Mouse (Mus musculus) T-cell, adult 2 months (primary cell): Measurements from ENCODE around the gene Vmn1r68.

ENCODE experiments used
- DNase-seq: peaks from one replicate; pipeline ENCODE4 v3.0.0; 2022; ENCODE audit warnings: low spot score

The Vmn1r68 gene

DNA sequence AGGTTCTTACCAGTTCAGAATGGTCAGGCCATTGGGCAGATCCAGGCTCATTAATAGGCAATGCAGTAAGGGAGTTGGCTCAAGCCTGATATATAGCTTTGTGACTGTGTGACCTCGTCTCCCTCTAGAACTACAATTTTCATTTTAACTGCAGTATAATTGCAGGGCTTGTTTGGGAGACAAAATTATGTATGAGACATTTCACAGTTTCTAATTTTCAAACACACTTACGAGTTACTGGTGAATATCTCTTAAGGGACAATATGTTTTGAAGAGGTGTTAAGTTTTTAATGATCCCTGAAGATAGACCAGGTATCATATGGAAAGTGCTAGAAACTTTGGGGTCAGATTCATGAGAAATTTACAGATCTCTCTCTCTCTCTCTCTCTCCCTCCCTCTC, at the start of gene Vmn1r68:
TSS of gene Vmn1r68 (minus strand) at position 101 of the 400 bp plus-strand sequence.
- DNase-seq = no peak

DNA sequence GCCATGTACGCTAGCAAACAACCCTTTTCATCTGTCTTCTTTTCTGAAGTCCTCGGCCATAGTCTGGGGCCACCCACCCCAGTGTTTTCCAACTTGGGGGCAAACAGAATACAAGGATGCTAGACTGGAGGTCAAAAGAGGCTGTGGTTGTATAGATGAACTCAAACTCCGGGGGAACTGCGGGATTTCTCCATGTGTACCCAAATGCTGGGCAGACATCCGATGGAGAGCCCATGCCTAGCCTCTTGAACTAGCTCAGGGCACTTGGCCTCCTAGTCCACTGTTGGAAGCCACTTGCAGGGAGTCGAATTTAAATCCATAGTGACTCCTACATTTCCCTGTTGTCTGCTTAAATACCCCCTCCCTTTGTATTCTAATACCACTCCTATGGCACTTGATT, 62.7 kb downstream of the Vmn1r68 start:
- no peak for DNase-seq

DNA sequence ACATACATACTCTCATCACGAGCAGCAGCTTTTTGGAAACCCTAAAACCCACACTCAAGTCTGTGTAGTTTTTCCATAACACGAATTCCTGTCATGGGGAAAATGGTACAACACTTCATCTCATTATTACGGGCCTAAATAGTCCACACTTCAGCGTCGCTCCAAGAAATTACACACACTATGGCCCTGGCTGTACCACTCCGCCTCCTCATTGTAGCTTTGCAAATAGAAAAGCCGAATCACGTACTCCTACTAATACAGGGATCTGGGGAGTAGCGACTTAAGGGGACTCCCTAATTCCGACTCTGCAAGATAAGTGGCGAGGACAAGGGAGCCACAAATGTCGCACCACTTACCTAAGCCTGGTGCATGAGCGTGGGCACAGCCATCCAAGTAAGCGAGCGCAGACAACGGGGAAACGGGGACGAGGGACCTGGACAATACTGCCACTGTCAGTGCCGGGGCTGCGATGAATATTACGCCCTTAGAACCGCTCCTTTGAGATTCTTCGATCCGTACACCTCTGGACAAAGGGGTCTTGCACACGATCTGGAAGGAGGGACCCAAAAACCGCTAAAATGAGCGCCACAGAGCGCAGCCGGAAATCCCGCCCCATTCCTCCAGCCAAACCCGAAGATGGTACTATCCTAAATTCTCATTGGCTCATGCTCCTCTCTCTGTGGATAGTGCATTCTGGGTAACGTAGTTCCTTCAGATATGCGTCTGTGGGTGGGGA, 63.3 kb downstream of the Vmn1r68 start, which contains the start of gene Zik1:
TSS of gene Zik1 (minus strand) at position 609 of the 736 bp plus-strand sequence.
- peak; percentile 25 for DNase-seq

DNA sequence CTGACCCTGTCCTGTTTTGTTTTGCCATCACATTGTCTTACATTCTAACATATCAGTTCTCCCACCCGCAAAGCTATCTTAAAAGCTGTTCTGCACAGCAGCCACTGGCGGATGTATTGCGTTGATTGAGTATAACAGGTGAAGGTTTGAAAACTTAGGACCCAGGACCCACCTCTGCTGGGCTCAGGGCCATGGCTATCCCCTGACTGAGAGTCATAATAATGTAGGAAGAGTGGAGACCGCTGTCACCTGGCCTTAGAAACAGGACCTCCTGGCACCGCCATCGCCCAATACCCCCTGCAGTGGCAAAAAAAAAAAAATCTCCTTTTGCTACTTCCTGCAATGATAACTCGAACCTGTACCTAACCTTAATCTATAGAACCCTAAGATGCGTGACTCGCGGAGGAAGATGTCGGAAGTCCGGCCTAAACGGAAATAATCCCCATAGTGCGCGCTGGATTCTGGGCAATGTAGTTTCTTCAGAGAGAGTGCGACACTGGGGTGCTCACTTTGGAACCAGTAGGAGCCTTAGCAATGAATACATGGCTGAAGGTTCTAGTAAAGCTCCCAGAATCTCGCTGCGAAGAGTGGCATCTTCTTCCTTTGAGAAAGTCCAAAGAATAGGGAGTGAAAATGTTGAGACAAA, 77.6 kb downstream of the Vmn1r68 start:
- no peak for DNase-seq

DNA sequence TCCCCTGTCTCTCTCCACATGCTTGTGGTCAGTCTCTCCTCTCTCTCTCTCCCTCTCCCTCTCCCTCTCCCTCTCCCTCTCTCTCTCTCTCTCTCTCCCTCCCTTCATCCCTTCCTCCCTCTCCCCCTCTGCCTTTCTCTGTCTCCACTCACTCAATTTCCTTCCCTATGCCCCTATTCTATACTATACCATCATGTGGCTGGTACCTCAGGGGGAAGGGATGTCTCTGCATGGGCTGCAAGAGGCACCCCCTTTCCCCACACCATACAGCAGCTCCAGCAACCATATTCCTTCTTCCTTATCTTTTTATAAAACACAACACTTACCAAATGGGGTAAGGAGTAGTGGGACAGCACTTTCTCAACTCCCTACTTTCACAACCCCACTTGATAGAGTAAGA, 78.5 kb downstream of the Vmn1r68 start:
- DNase-seq = no peak

DNA sequence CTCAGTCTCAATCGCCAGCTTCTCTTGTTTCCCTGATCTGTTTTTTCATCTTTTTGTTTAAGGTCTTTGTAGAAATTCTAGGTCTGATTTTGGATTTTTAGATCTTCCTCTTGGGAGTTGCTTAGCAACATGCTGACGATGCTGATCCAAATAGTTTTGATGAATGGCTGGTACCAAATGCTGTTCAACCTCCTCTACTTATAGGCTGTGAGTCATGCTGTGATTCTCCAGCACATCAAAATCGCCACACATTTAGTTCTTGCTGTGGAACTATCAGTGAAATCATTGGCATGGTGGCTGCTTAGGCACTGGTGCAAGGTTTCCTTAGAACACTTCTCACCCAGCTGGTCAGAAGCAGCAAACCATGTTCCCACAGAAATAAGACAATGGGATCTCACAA, 100.1 kb downstream of the Vmn1r68 start:
- no peak for DNase-seq
